Mouse (Mus musculus) erythroblast, embryonic 14.5 days (primary cell): ENCODE measurements at regions not wholly inside any gene's neighbourhood (a gene's known extent, or its start where the extent isn't known, plus 50 kb on each side); places are given as distances from the start of the nearest gene placed in this dataset.

Experiments
- H3K27me3 ChIP-seq: 2 replicates; pipeline ENCODE4 v1.6.1; 2012; ENCODE audit warnings: inconsistent platforms; ENCODE audit not compliant: control insufficient read depth
- H3K36me3 ChIP-seq: 2 replicates; pipeline ENCODE4 v1.6.1; 2012; ENCODE audit warnings: mild to moderate bottlenecking, inconsistent platforms; ENCODE audit not compliant: control insufficient read depth
- H3K4me1 ChIP-seq: 2 replicates; pipeline ENCODE4 v1.6.1; 2012; ENCODE audit warnings: inconsistent platforms; ENCODE audit not compliant: control insufficient read depth
- H3K4me3 ChIP-seq: replicated peaks from 2 replicates; pipeline ENCODE3; 2012; ENCODE audit warnings: moderate library complexity, mild to moderate bottlenecking, inconsistent platforms
- H3K9me3 ChIP-seq: 2 replicates; pipeline ENCODE4 v1.6.1; 2012; ENCODE audit warnings: low read length, inconsistent platforms, mixed read lengths; ENCODE audit not compliant: control insufficient read depth
- GATA1 ChIP-seq: IDR thresholded peaks from 2 replicates; pipeline ENCODE4 v1.6.1; 2012; ENCODE audit warnings: low read length, inconsistent platforms, mixed read lengths
- TAL1 ChIP-seq: IDR thresholded peaks from 3 replicates; pipeline ENCODE4 v1.6.1; 2012; ENCODE audit warnings: low read length, inconsistent platforms, mixed read lengths

DNA sequence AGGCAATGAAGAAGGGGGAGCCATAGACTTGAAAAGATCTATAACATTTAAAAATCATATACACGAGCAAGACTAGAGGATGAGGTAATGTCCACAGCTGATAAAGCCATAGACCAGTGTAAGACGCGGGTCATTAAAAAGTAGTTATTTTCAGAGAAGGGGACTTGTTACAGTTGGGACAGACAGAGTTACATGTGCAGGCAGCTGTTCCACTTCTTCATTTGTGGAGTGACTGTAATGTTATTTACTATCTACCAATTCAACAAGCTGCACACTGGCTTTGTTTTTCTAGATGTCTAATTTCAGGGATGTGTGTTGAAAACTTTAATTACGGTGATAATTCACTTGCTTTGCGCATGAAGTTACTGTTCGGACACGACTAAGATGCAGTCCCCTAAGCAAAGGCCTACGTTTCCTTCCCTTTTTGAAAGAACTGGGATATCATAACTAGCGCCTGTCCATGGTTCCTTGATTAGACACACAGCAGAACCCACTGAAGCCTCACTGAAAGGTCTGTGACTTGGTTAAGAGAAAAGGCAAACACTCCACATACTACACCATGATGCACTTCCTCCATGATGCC is 320.7 kb upstream of the Clint1 start:
- Histone ChIP-seq H3K36me3 (no peaks in the 10 kb centered on the region), H3K27me3 (no peaks in the 10 kb centered on the region), H3K4me3 (no peak overlapping the region), H3K9me3 (no peaks in the 10 kb centered on the region; the same call in 1 of the 2 replicates), H3K4me1 (no peaks in the 10 kb centered on the region)
- TF ChIP-seq TAL1 (no peak), GATA1 (no peak)

GRCm38 (mm10) chr11:45533402-45534056 is 318.3 kb upstream of the Clint1 start:
- Histone ChIP-seq H3K9me3 (no peaks in the 10 kb centered on the region; the same call in 1 of the 2 replicates), H3K4me3 (no peak overlapping the region), H3K4me1 (no peaks in the 10 kb centered on the region), H3K36me3 (no peaks in the 10 kb centered on the region), H3K27me3 (no peaks in the 10 kb centered on the region)
- TF ChIP-seq GATA1: no peak
- no peak for TF ChIP-seq TAL1

- H3K4me1 ChIP-seq: no peaks in the 10 kb centered on the region
- TF ChIP-seq GATA1 (no peak), TAL1 (no peak)
- no peaks in the 10 kb centered on the region for H3K9me3 ChIP-seq
- no peak overlapping the region for H3K4me3 ChIP-seq
- H3K36me3 ChIP-seq: no peaks in the 10 kb centered on the region
- H3K27me3 ChIP-seq: no peaks in the 10 kb centered on the region
Observed at GRCm38 (mm10) chr11:45535501-45536025, 316.3 kb upstream of the Clint1 start.

DNA sequence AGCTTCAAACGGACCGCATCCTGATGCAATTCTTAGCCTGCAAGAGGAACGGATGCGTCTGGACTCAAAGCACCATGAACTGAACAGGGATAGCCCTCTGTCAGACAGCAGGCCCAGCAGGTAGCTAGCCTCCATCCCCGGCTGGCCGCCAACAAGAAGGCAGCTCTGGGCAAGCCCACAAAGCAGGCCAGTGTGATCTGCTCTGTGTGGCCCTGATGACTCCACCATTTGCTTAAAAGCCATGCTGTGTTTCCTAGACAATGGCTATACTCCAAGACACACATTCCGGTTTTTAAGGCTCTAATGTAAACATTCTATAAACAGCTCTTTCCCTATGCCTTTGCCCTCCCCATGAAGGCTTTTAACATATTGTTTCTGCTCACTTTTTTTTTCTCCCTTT is 313.8 kb upstream of the Clint1 start:
- Histone ChIP-seq H3K4me3 (no peak overlapping the region), H3K9me3 (no peaks in the 10 kb centered on the region), H3K36me3 (no peaks in the 10 kb centered on the region), H3K27me3 (no peaks in the 10 kb centered on the region), H3K4me1 (no peaks in the 10 kb centered on the region)
- TF ChIP-seq TAL1 (no peak), GATA1 (no peak)

- TF ChIP-seq TAL1 (no peak), GATA1 (no peak)
- Histone ChIP-seq H3K4me1 (no peaks in the 10 kb centered on the region), H3K9me3 (no peaks in the 10 kb centered on the region), H3K4me3 (no peak overlapping the region), H3K27me3 (no peaks in the 10 kb centered on the region), H3K36me3 (no peaks in the 10 kb centered on the region)
Observed at GRCm38 (mm10) chr11:45539459-45539858, 312.4 kb upstream of the Clint1 start.

- Histone ChIP-seq H3K4me1 (no peaks in the 10 kb centered on the region), H3K36me3 (no peaks in the 10 kb centered on the region), H3K4me3 (no peak overlapping the region), H3K27me3 (no peaks in the 10 kb centered on the region), H3K9me3 (no peaks in the 10 kb centered on the region)
- TF ChIP-seq TAL1 (no peak), GATA1 (no peak)
Observed at GRCm38 (mm10) chr11:45544531-45544930, 307.3 kb upstream of the Clint1 start.

- H3K4me3 ChIP-seq: no peak overlapping the region
- no peaks in the 10 kb centered on the region for H3K9me3 ChIP-seq
- no peaks in the 10 kb centered on the region for H3K4me1 ChIP-seq
- TF ChIP-seq TAL1 (no peak), GATA1 (no peak)
- H3K36me3 ChIP-seq: no peaks in the 10 kb centered on the region
- H3K27me3 ChIP-seq: no peaks in the 10 kb centered on the region
Observed at GRCm38 (mm10) chr11:45545896-45546626, 305.8 kb upstream of the Clint1 start.

- TF ChIP-seq TAL1 (no peak), GATA1 (no peak)
- Histone ChIP-seq H3K4me1 (no peaks in the 10 kb centered on the region), H3K9me3 (no peaks in the 10 kb centered on the region), H3K27me3 (no peaks in the 10 kb centered on the region), H3K4me3 (no peak overlapping the region), H3K36me3 (no peaks in the 10 kb centered on the region)
Observed at GRCm38 (mm10) chr11:45546861-45547260, 305.0 kb upstream of the Clint1 start.

DNA sequence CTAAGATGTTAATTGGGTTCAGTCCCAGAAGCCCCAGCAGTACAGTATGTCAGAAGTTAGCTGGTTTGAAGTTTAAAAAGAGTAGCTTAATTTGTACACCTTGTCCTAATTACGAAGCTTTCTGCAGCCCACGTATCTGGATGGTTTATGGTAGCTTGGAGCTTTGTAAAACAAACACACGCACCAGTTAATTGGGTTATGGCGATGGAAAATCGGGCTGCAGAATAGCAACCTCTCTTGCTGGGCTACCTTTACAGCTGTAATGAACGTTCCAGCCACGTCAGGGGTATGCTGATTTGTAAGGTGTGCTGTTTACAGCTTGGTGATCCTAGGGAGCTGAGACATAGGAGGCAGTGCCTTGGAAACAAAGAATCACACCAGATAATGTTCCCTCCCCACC is 301.5 kb upstream of the Clint1 start:
- Histone ChIP-seq H3K4me3 (no peak overlapping the region), H3K36me3 (no peaks in the 10 kb centered on the region), H3K4me1 (no peaks in the 10 kb centered on the region), H3K9me3 (no peaks in the 10 kb centered on the region), H3K27me3 (no peaks in the 10 kb centered on the region)
- no peak for TF ChIP-seq TAL1
- no peak for TF ChIP-seq GATA1
